Mouse (Mus musculus) cerebellum, adult 2 months (tissue): ENCODE measurements at regions not wholly inside any gene's neighbourhood (a gene's known extent, or its start where the extent isn't known, plus 50 kb on each side); places are given as distances from the start of the nearest gene placed in this dataset.

ENCODE experiments used
- DNase-seq, 2 experiments: peaks; one replicate each; pipeline ENCODE4 v3.0.0; 2021
- H3K27ac ChIP-seq: fragments of 200-500 bp; 2 replicates; pipeline ENCODE4 v1.5.1; 2012; ENCODE audit warnings: low read length, control low read depth, inconsistent platforms; ENCODE audit not compliant: insufficient read depth
- H3K27me3 ChIP-seq: fragments of 200-500 bp; 2 replicates; pipeline ENCODE4 v1.6.1; 2012; ENCODE audit warnings: inconsistent platforms, mild to moderate bottlenecking, low read length, moderate library complexity; ENCODE audit not compliant: control insufficient read depth, insufficient read depth
- H3K4me1 ChIP-seq: fragments of 200-500 bp; 2 replicates; pipeline ENCODE4 v1.6.1; 2011; ENCODE audit warnings: low read length; ENCODE audit not compliant: control insufficient read depth, insufficient read depth
- H3K4me3 ChIP-seq: fragments of 200-500 bp; replicated peaks from 2 replicates; pipeline ENCODE3; 2011; ENCODE audit warnings: mild to moderate bottlenecking, low read depth, low read length, control low read depth; ENCODE audit not compliant: insufficient read depth
- CTCF ChIP-seq: fragments of 200-500 bp; IDR thresholded peaks from 2 replicates; pipeline ENCODE4 v1.5.1; 2011; ENCODE audit warnings: low read depth, mild to moderate bottlenecking, control low read depth, low read length, moderate library complexity, borderline replicate concordance; ENCODE audit not compliant: insufficient read depth
- POLR2A ChIP-seq: fragments of 200-500 bp; IDR thresholded peaks from 2 replicates; pipeline ENCODE4 v1.6.1; 2011; ENCODE audit warnings: low read length, control low read depth, borderline replicate concordance; ENCODE audit not compliant: insufficient read depth
- WGBS: fragments of 180-500 bp; shearing (Covaris S2); methylation state at CpG from one replicate; pipeline ENCODE4 v1.1.7; 2018; 5-methylcytosine and 5-hydroxymethylcytosine counted together

GRCm38 (mm10) chr19:51232525-51232924, 554.1 kb upstream of the Sorcs1 start:
- no peaks in the 10 kb centered on the region for H3K4me1 ChIP-seq
- no peak overlapping the region for H3K27ac ChIP-seq
- TF ChIP-seq CTCF (no peak), POLR2A (no peak)
- H3K27me3 ChIP-seq, result no peaks in the 10 kb centered on the region
- WGBS, result 14% methylated on average over 2 of the region's 2 CpGs
- no peak overlapping the region for H3K4me3 ChIP-seq
- DNase-seq, result no peak

- Histone ChIP-seq H3K27me3 (no peaks in the 10 kb centered on the region), H3K27ac (no peak overlapping the region), H3K4me3 (no peak overlapping the region), H3K4me1 (no peaks in the 10 kb centered on the region)
- WGBS, result 52% methylated on average over 1 of the region's 1 CpGs
- TF ChIP-seq CTCF, result no peak
- no peak for TF ChIP-seq POLR2A
- no peak for DNase-seq
These were observed 548.5 kb upstream of the Sorcs1 start for GRCm38 (mm10) chr19:51226932-51227331.

GRCm38 (mm10) chr19:51201391-51201790, 522.9 kb upstream of the Sorcs1 start:
- no peaks in the 10 kb centered on the region for H3K4me1 ChIP-seq
- H3K27me3 ChIP-seq, result no peaks in the 10 kb centered on the region
- no peak for DNase-seq
- TF ChIP-seq CTCF, result peak; percentile 23; the same call in 1 of the 2 replicates
- TF ChIP-seq POLR2A, result no peak
- H3K4me3 ChIP-seq, result no peak overlapping the region
- no peak overlapping the region for H3K27ac ChIP-seq
